Mouse (Mus musculus) liver, adult 2 months (tissue): ENCODE measurements around the gene Gli1. TPM values are rescaled to one million over a fixed set of nuclear protein-coding genes. Genes with fewer than 3 reads are reported as not detected.

Source experiments
- DNase-seq: peaks from one replicate; pipeline ENCODE4 v3.0.0-alpha.2; 2011; ENCODE audit warnings: low read depth, low spot score; ENCODE audit errors: extremely low read depth
- H3K27ac ChIP-seq: fragments of 200-500 bp; replicated peaks from 2 replicates; pipeline ENCODE4 v1.5.1; 2012; ENCODE audit warnings: low read depth, mild to moderate bottlenecking, control low read depth, inconsistent platforms, low read length; ENCODE audit not compliant: insufficient read depth
- H3K27me3 ChIP-seq: fragments of 200-500 bp; 2 replicates; pipeline ENCODE4 v1.6.1; 2012; ENCODE audit warnings: mild to moderate bottlenecking, moderate library complexity, low read length, inconsistent platforms; ENCODE audit not compliant: control insufficient read depth, insufficient read depth
- H3K36me3 ChIP-seq: fragments of 200-500 bp; 2 replicates; pipeline ENCODE4 v1.6.1; 2012; ENCODE audit warnings: low read length, inconsistent platforms; ENCODE audit not compliant: control insufficient read depth, insufficient read depth
- H3K4me1 ChIP-seq: fragments of 200-500 bp; 2 replicates; pipeline ENCODE4 v1.6.1; 2011; ENCODE audit warnings: low read length; ENCODE audit not compliant: control insufficient read depth, insufficient read depth
- H3K4me3 ChIP-seq: fragments of 200-500 bp; 2 replicates; pipeline ENCODE4 v1.5.1; 2011; ENCODE audit warnings: low read depth, mild to moderate bottlenecking, control low read depth, low read length, moderate library complexity; ENCODE audit not compliant: insufficient read depth
- H3K79me2 ChIP-seq: fragments of 200-500 bp; 2 replicates; pipeline ENCODE4 v1.6.1; 2012; ENCODE audit warnings: inconsistent platforms, mild to moderate bottlenecking, low read length, moderate library complexity; ENCODE audit not compliant: control insufficient read depth, insufficient read depth
- H3K9ac ChIP-seq: fragments of 200-500 bp; 2 replicates; pipeline ENCODE4 v1.6.1; 2012; ENCODE audit warnings: low read depth, mild to moderate bottlenecking, control low read depth, inconsistent platforms, low read length
- CTCF ChIP-seq: fragments of 200-500 bp; IDR thresholded peaks from 2 replicates; pipeline ENCODE4 v1.5.1; 2011; ENCODE audit warnings: low read depth, low read length, control low read depth
- POLR2A ChIP-seq: fragments of 200-500 bp; IDR thresholded peaks from 2 replicates; pipeline ENCODE4 v1.6.1; 2011; ENCODE audit warnings: low read length, control low read depth; ENCODE audit not compliant: insufficient read depth; ENCODE audit errors: extremely low read depth
- WGBS: fragments of 180-500 bp; shearing (Covaris S2); methylation state at CpG from one replicate; pipeline ENCODE4 v1.1.7; 2018; 5-methylcytosine and 5-hydroxymethylcytosine counted together
- polyA plus RNA-seq: library from polyadenylated mRNA; depleted of rRNA; stranded (reverse); fragments of >200 nt; gene quantifications from 2 replicates; pipeline ENCODE4 v1.2.3, GENCODE M21; 2012
- total RNA-seq: library from RNA; depleted of rRNA; stranded (reverse); fragments of >200 nt; gene quantifications from 2 replicates; pipeline ENCODE4 v1.2.3, GENCODE M21; 2014

The Gli1 gene
- total and polyA plus RNA-seq, 2 experiments: 0.04 TPM; not detected in 1

DNA sequence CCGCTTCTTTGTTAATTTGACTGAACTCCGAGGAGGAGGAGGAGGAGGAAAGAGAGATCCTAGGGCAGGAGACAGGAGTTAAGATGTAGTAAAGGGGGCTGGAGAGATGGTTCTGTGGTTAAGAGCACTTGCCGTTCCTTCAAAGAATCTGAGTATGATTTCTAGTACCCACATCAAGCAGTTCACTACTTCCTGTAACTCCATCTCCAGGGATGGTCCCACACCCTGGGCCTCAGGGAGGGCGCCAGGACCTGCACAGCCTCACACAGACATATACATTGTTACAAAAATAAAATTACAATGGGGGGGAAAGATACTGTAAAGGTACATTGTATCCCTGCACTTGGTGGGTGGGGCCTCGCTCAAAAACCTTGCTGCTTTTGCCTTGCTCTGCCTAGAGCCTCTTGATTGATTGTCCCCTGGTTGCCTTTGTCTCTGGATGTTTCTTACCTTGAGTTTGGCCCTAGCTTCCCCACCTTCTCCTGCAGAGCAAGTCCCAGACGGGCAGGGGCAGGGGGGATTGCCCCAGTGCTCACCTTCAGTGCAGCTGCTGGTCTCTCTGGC is 4.2 kb downstream of the Gli1 start:
- 91% methylated on average over 6 of the region's 6 CpGs for whole genome bisulfite sequencing
- Histone ChIP-seq H3K9ac (no peak overlapping the region), H3K4me3 (no peak overlapping the region), H3K4me1 (peaks cover 5% of the 10 kb centered on the region), H3K27me3 (peaks cover 9% of the 10 kb centered on the region), H3K79me2 (no peaks in the 10 kb centered on the region), H3K36me3 (no peaks in the 10 kb centered on the region), H3K27ac (no peak overlapping the region)
- no peak for DNase-seq
- TF ChIP-seq CTCF (no peak), POLR2A (no peak)

DNA sequence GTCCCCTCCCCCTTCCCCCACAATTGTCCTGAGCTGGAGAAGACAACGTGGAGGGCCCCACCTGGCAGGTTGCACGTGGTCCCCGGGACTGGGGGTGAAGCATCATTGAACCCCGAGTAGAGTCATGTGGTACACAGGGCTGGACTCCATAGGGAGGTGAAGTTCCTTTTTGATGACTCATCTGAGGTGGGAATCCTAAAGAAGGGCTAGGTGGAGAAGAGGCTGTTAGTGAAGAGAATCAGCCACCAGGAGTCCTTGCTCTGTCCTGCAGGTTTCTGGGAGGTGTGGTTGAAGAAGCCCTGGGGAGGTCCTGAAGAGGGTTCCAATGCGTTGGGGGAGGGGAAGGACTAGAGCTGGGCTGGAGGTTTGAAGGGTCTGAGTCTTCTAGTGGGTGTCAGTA is 4.8 kb downstream of the Gli1 start:
- TF ChIP-seq CTCF: no peak
- TF ChIP-seq POLR2A: no peak
- Histone ChIP-seq H3K27ac (no peak overlapping the region), H3K9ac (no peak overlapping the region), H3K4me3 (no peak overlapping the region), H3K4me1 (peaks cover 3% of the 10 kb centered on the region; the same call in 1 of the 2 replicates), H3K79me2 (no peaks in the 10 kb centered on the region), H3K27me3 (peaks cover 14% of the 10 kb centered on the region), H3K36me3 (no peaks in the 10 kb centered on the region)
- DNase-seq: no peak
- 62% methylated on average over 5 of the region's 5 CpGs for WGBS

- TF ChIP-seq POLR2A (no peak), CTCF (no peak)
- 60% methylated on average over 1 of the region's 1 CpGs for WGBS
- DNase-seq: no peak
- Histone ChIP-seq H3K9ac (no peak overlapping the region), H3K79me2 (no peaks in the 10 kb centered on the region), H3K4me1 (peaks cover 3% of the 10 kb centered on the region; the same call in 1 of the 2 replicates), H3K27me3 (peaks cover 9% of the 10 kb centered on the region), H3K4me3 (no peak overlapping the region), H3K36me3 (no peaks in the 10 kb centered on the region), H3K27ac (no peak overlapping the region)
Observed at GRCm38 (mm10) chr10:127335271-127335670, 6.5 kb downstream of the Gli1 start.

DNA sequence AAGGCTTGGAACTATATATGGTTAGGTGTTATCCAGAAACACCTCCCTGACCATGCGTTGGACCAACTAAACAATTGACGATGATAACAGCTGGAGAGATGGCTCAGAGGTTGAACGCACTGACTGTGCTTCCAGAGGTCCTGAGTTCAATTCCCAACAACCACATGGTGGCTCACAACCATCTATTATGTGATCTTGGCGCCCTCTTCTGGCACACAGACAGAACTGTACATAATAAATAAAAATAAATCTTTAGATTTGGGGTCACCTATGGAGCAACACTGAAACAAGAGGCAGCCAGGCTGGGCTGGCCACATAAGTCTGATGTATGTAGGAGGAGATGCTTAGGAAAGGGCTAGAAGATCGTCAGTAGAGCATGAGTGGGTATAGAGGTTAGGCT is 8.6 kb downstream of the Gli1 start:
- Histone ChIP-seq H3K36me3 (no peaks in the 10 kb centered on the region), H3K4me3 (no peak overlapping the region), H3K27ac (no peak overlapping the region), H3K9ac (no peak overlapping the region), H3K4me1 (no peaks in the 10 kb centered on the region), H3K27me3 (peaks cover 6% of the 10 kb centered on the region), H3K79me2 (no peaks in the 10 kb centered on the region)
- WGBS: 54% methylated on average over 5 of the region's 5 CpGs
- no peak for DNase-seq
- TF ChIP-seq CTCF: peak; percentile 31; the same call in 1 of the 2 replicates
- TF ChIP-seq POLR2A: no peak

GRCm38 (mm10) chr10:127332211-127332874 is 9.4 kb downstream of the Gli1 start:
- WGBS: 28% methylated on average over 31 of the region's 31 CpGs
- H3K4me3 ChIP-seq: no peak overlapping the region
- no peak overlapping the region for H3K9ac ChIP-seq
- no peak for DNase-seq
- peak; percentile 17; the same call in 1 of the 2 replicates for TF ChIP-seq CTCF
- no peak for TF ChIP-seq POLR2A
- H3K27ac ChIP-seq: no peak overlapping the region
- H3K79me2 ChIP-seq: no peaks in the 10 kb centered on the region
- H3K36me3 ChIP-seq: no peaks in the 10 kb centered on the region
- peaks cover 6% of the 10 kb centered on the region for H3K27me3 ChIP-seq
- H3K4me1 ChIP-seq: no peaks in the 10 kb centered on the region

GRCm38 (mm10) chr10:127330212-127330611 is 11.6 kb downstream of the Gli1 start:
- DNase-seq: no peak
- Histone ChIP-seq H3K79me2 (0 out of 2 replicates have a peak, but pooled peaks cover 2% of the 10 kb centered on the region), H3K4me3 (no peak overlapping the region), H3K27me3 (peaks cover 20% of the 10 kb centered on the region), H3K4me1 (peaks cover 7% of the 10 kb centered on the region; the same call in 1 of the 2 replicates), H3K9ac (no peak overlapping the region), H3K36me3 (no peaks in the 10 kb centered on the region), H3K27ac (no peak overlapping the region)
- TF ChIP-seq CTCF: no peak
- TF ChIP-seq POLR2A: no peak
- WGBS: 69% methylated on average over 7 of the region's 7 CpGs
